Mouse (Mus musculus) lung, embryonic 14.5 days (tissue): ENCODE data around the gene Gcsh. TPM values are rescaled to one million over a fixed set of nuclear protein-coding genes. Genes with fewer than 3 reads are reported as not detected.
A peak's percentile ranks its signal among the peaks of the same experiment; 100 is the strongest.

Source experiments
- ATAC-seq: fragments of 200-750 bp; cut with Nextera tagmentation; 2 replicates; pipeline ENCODE4 v1.8.0; 2017; ENCODE audit warnings: mild to moderate bottlenecking, moderate TSS enrichment, moderate library complexity; ENCODE audit not compliant: insufficient read depth
- DNase-seq: peaks from one replicate; pipeline ENCODE4 v3.0.0-alpha.2; 2015
- H3K27ac ChIP-seq: fragments of 300-500 bp; sonication (generic); 2 replicates; pipeline ENCODE4 v1.5.1; 2014; ENCODE audit warnings: low read depth, mild to moderate bottlenecking, moderate library complexity
- H3K27me3 ChIP-seq: fragments of 300-500 bp; sonication (generic); 2 replicates; pipeline ENCODE4 v1.6.1; 2014; ENCODE audit warnings: low read length, control low read depth; ENCODE audit not compliant: insufficient read depth
- H3K36me3 ChIP-seq: fragments of 300-500 bp; sonication (generic); 2 replicates; pipeline ENCODE4 v1.6.1; 2014; ENCODE audit warnings: control low read depth; ENCODE audit not compliant: insufficient read depth
- H3K4me1 ChIP-seq: fragments of 300-500 bp; sonication (generic); 2 replicates; pipeline ENCODE4 v1.6.1; 2014; ENCODE audit warnings: antibody characterized with exemption, control low read depth; ENCODE audit not compliant: insufficient read depth
- H3K4me2 ChIP-seq: fragments of 300-500 bp; sonication (generic); 2 replicates; pipeline ENCODE4 v1.6.1; 2014; ENCODE audit warnings: mild to moderate bottlenecking
- H3K4me3 ChIP-seq: fragments of 300-500 bp; sonication (generic); 2 replicates; pipeline ENCODE4 v1.5.1; 2014; ENCODE audit warnings: low read depth, low read length
- H3K9ac ChIP-seq: fragments of 300-500 bp; sonication (generic); 2 replicates; pipeline ENCODE4 v1.6.1; 2014
- H3K9me3 ChIP-seq: fragments of 300-500 bp; sonication (generic); 2 replicates; pipeline ENCODE4 v1.6.1; 2016; ENCODE audit warnings: low read depth, low read length, control low read depth
- CTCF ChIP-seq: IDR thresholded peaks from 2 replicates; pipeline ENCODE4 v1.5.1; 2016; ENCODE audit warnings: antibody characterized with exemption, low read depth
- WGBS: fragments of 180-500 bp; shearing (Covaris S2); extraction: QIAGEN DNeasy Blood & Tissue Kit; methylation state at CpG from one replicate; pipeline ENCODE4 v1.1.7; 2014; 5-methylcytosine and 5-hydroxymethylcytosine counted together
- polyA plus RNA-seq: library from polyadenylated mRNA; unstranded; fragments of >200 nt; fragmentation: Nextera tagmentation; extraction: Ambion mirVana; gene quantifications from 2 replicates; pipeline ENCODE4 v1.2.1, GENCODE M21; 2014

The Gcsh gene
- polyA plus RNA-seq, 1 experiment from 2014 or later, result 143 TPM

DNA sequence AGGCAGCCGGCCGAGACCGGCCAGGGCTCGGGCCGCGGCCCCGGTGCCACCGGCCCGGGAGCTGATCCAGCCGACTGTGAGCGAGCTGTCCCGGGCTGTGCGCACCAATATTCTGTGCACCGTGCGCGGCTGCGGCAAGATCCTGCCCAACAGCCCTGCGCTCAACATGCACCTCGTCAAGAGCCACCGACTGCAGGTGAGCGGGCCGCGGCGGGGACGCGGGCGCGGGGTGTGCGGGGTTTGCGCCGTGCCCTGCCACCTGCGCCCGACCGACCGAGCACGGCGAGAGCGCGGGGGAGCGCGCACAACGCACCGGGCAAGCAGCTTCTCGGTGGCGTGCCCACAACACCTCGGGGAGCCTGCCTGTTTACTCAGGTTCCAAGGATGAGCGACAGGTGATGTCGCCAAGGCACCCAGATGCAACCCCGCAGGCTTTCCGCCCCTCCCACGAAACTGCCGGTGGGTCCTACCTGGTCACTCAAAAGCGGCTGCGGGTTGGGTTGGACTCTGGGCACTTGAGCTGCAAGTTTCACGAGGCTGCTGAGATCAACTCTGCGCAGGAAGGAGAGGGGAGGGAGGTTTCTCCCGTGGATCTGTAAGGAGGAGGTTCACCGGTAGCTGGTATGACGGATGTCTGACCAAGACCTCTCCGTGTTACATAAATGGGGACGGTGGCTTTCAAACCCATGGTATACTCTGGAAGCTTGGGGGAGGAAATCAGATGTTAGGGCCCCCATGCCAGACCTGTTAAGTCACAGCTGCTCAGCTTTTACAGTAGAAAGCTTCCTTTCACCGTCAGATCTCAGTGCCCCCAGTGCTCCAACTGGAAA, 49.6 kb downstream of the Gcsh start:
- H3K27me3 ChIP-seq, result no peaks in the 10 kb centered on the region
- 0 out of 2 replicates have a peak, but pooled peaks cover 10% of the 10 kb centered on the region for H3K36me3 ChIP-seq
- peak overlapping the region; percentile 89 for H3K9ac ChIP-seq
- TF ChIP-seq CTCF, result no peak
- DNase-seq, result peak; percentile 41
- WGBS, result under 1% methylated on average over 62 of the region's 62 CpGs
- H3K27ac ChIP-seq, result no peak overlapping the region
- ATAC-seq, result peak; percentile 73
- peak overlapping the region; percentile 96 for H3K4me2 ChIP-seq
- H3K4me3 ChIP-seq, result peak overlapping the region; percentile 95
- 0 out of 2 replicates have a peak, but pooled peaks cover 4% of the 10 kb centered on the region for H3K4me1 ChIP-seq
- H3K9me3 ChIP-seq, result no peaks in the 10 kb centered on the region

DNA sequence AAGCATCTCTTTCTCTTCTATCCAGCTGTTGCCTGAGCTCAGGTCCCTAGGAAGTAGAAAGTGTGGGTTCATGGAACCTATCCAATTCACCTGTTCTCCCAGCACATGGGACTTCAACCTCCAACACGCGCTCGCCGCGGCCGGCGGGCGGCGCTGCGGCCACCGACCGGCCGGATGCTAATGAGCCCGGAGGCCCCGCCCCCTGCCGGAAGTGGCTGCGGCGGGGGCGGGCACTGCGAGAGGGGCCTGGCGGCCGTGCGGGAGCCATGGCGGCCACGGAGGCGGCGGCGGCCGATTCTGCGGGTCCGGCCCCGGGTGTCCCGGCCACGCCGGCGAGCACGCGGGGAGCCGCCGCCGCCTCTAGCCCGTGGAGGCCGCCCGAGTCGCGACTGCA, 50.2 kb downstream of the Gcsh start, which contains the start of gene Atmin:
Gene Atmin, plus strand, starts transcription at position 233 of the 394 bp plus-strand sequence.
- Histone ChIP-seq H3K27ac (no peak within 1 kb of the TSS), H3K4me1 (0 out of 2 replicates have a peak, but pooled peaks cover 4% of the 10 kb centered on the region), H3K9ac (peak within 1 kb of the TSS; percentile 89), H3K36me3 (0 out of 2 replicates have a peak, but pooled peaks cover 13% of the 10 kb centered on the region), H3K4me2 (peak within 1 kb of the TSS; percentile 96), H3K27me3 (no peaks in the 10 kb centered on the region), H3K9me3 (no peaks in the 10 kb centered on the region), H3K4me3 (peak within 1 kb of the TSS; percentile 95)
- DNase-seq (peak; percentile 96), ATAC-seq (peak; percentile 89)
- under 1% methylated on average over 46 of the region's 46 CpGs for WGBS
- peak; percentile 37; the same call in 1 of the 2 replicates for TF ChIP-seq CTCF

DNA sequence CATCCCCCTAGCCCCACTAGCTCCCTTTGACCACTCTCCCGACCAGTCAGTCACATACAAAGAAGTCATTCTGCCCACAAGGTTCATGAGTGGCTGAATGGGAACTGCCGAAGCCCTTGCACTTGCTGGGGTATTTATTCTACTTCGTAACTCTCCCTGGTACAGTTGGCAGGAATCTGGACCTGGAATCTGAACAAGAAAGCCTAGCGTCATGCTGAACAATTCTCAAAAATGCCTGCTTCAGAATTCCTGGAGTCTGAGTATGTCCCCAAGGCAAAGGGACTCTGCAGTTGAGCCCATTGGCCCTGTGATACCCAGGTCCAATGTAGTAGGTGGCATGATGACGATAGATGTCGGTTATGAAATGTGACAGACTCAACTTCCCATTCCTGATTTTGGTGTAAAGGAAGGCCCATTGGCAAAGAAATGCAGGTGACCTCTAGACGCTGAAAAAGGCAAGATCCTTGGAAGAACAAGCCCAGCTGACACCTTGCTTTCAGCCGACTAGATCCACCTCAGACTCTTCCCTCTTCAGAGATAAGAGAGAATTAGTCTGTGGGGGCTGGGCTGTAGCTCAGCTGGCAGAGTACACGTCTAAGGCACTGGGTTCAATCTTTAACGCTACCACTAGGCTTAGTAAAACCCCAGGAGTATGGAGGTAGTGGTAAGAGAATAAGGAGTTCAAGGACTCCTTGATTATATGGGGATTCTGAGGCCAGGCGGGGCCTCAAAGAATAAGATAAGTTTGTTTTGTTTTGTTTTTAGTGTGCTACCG, 50.9 kb downstream of the Gcsh start:
- 0 out of 2 replicates have a peak overlapping the region, but pooled peaks have one; percentile 95 for H3K4me3 ChIP-seq
- H3K9ac ChIP-seq, result no peak overlapping the region
- no peak for ATAC-seq
- H3K4me2 ChIP-seq, result peak overlapping the region; percentile 96
- no peaks in the 10 kb centered on the region for H3K27me3 ChIP-seq
- peaks cover 17% of the 10 kb centered on the region; the same call in 1 of the 2 replicates for H3K36me3 ChIP-seq
- TF ChIP-seq CTCF, result no peak
- 0 out of 2 replicates have a peak, but pooled peaks cover 4% of the 10 kb centered on the region for H3K4me1 ChIP-seq
- WGBS, result 63% methylated on average over 12 of the region's 12 CpGs
- H3K27ac ChIP-seq, result no peak overlapping the region
- DNase-seq, result peak; percentile 24
- no peaks in the 10 kb centered on the region for H3K9me3 ChIP-seq

DNA sequence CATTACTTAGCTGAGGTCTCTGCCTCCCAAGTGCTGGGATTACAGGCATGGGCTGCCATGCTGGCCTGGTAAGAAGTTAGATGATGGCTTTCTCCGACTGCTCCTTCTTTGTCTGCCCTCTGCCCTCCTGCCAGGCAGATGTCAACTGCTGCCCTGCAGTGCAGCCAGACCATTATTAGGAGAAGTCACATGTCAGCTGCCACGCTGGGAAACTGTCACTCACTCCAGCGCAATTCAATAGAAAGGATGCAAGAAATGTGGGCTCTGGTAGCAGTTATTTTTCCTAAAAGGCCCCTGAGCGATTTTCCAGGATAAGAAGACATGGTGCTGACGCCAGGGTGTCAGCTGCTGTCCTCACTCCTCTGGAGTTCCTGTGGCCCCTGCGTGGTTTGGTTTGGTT, 57.8 kb downstream of the Gcsh start:
- H3K36me3 ChIP-seq, result peaks cover 74% of the 10 kb centered on the region

DNA sequence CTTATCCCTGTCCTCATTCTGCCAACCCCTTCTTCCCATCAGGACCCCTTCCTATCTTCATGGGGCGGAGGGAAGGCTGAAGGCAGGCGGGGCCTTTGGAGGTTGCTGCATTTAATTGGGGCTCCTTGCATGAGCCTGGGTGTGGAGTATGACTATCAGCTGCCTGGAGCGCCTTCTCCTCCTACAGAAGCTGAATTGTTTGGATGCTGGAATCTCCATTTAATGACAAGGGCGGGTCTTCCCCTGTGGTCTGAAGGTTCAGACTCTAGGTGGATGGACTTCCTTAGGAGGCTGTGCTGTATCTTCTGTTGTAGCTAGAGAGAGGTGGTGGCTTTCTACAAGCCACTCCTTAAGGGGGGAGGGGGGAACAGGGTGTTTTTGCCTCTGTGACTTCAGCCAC, 58.4 kb downstream of the Gcsh start:
- no peak for TF ChIP-seq CTCF
- no peak overlapping the region for H3K27ac ChIP-seq
- no peaks in the 10 kb centered on the region for H3K27me3 ChIP-seq
- no peak for DNase-seq
- WGBS, result 93% methylated on average over 4 of the region's 4 CpGs
- no peak for ATAC-seq
- peaks cover 73% of the 10 kb centered on the region for H3K36me3 ChIP-seq
- no peak overlapping the region for H3K4me2 ChIP-seq
- no peak overlapping the region for H3K9ac ChIP-seq
- H3K4me1 ChIP-seq, result no peaks in the 10 kb centered on the region
- H3K4me3 ChIP-seq, result no peak overlapping the region
- H3K9me3 ChIP-seq, result no peaks in the 10 kb centered on the region

More for the DNA sequence above, 57.8 kb downstream of the Gcsh start:
- Histone ChIP-seq H3K27me3 (no peaks in the 10 kb centered on the region), H3K4me2 (no peak overlapping the region), H3K9me3 (no peaks in the 10 kb centered on the region), H3K4me3 (no peak overlapping the region), H3K4me1 (no peaks in the 10 kb centered on the region), H3K9ac (no peak overlapping the region), H3K27ac (no peak overlapping the region)
- ATAC-seq (no peak), DNase-seq (no peak)
- WGBS, result 85% methylated on average over 6 of the region's 6 CpGs
- no peak for TF ChIP-seq CTCF

Other genes starting within 250 kb of the Gcsh start
- 88.2 and 92.6 TPM in 2 replicates for gene Cmc2, start 72.1 kb downstream of the Gcsh start, polyA plus RNA-seq
- gene Cenpn, start 71.8 kb downstream of the Gcsh start, polyA plus RNA-seq, result 53.9 and 58.9 TPM in 2 replicates
- gene Atmin, start 50.1 kb downstream of the Gcsh start, polyA plus RNA-seq, result 15.4 and 15.8 TPM in 2 replicates
- gene 1700030J22Rik, start 14.6 kb downstream of the Gcsh start, polyA plus RNA-seq, result 1.8 and 1.9 TPM in 2 replicates
- gene Pkd1l2, start 88.9 kb upstream of the Gcsh start, polyA plus RNA-seq, result 0.18 TPM in 1 of 2 replicates, not detected in the other
- gene Bco1, start 102.3 kb upstream of the Gcsh start, polyA plus RNA-seq, result 0.43 and 0.75 TPM in 2 replicates
- gene Gan, start 164.6 kb upstream of the Gcsh start, polyA plus RNA-seq, result 3.3 and 3.4 TPM in 2 replicates